8 mouse cellular contexts compared by ENCODE assay signal in the genomic region with DNA sequence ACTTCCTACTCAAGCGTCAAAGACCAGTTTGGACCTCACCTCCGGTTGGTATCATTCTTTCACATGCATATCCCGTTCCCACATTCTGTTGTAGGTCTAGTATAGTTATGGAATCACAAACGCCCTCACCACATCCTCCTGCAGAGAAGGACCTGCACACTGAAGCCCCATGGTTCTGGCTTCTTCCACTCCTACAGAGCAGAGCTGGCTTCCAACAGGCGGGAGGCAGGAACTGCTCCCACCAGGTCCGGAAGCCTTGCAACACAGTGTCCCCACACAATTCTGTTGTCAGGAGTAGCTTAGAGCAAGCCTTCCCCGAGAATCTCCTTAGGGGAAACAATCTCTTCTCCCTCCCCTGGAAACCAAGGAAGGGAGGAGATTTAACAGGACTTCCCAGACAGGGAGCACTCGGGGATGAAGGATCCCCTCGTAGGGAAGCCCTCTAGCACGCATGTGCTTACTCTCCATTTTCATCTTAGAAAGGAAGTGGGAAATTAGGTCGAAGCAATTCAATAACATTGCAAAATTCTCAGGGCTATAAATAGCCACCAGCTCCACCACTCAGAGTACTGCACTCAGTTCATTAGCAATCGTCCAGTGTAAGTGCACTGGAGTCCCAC. TPM values are rescaled to one million over a fixed set of nuclear protein-coding genes. Genes with fewer than 3 reads are reported as not detected.
A peak's percentile ranks its signal among the peaks of the same experiment; 100 is the strongest.
DNase-seq lines count a peak whose midpoint lies in the region; ATAC-seq lines count a peak whose summit lies in the region.

No protein-coding gene starts in this region.

- H3K4me3 ChIP-seq in forebrain, embryonic 14.5 days (ENCODE audit: low read depth, low read length): no peak overlapping the region
- no peak overlapping the region for H3K4me3 ChIP-seq in intestine, embryonic 15.5 days (replicated peaks)

- H3K9ac ChIP-seq in forebrain, embryonic 14.5 days (ENCODE audit: low read length): no peak overlapping the region
- no peak overlapping the region; the same call in 1 of the 2 replicates for H3K9ac ChIP-seq in intestine, embryonic 15.5 days

- intact Hi-C loops in gastrocnemius, postnatal 36 days (cut with DNase I): no loop called here

- ATAC-seq in forebrain, embryonic 14.5 days: no peak
- ATAC-seq in intestine, embryonic 15.5 days: no peak

- 0 out of 2 replicates have a peak overlapping the region, but pooled peaks have one; percentile 29 for H3K27ac ChIP-seq in forebrain, embryonic 14.5 days (ENCODE audit: low read depth, low read length)
- H3K27ac ChIP-seq in intestine, embryonic 15.5 days: peak overlapping the region; percentile 75

- H3K27me3 ChIP-seq in forebrain, embryonic 14.5 days (replicated peaks; ENCODE audit: control insufficient read depth, insufficient read depth, low read length): no peaks in the 10 kb centered on the region
- no peaks in the 10 kb centered on the region for H3K27me3 ChIP-seq in intestine, embryonic 15.5 days (replicated peaks)

- DNase-seq in gastrocnemius, postnatal 25 days: peak; percentile 35
- DNase-seq in gastrocnemius, postnatal 36 days: no peak
- peak; percentile 21 to 41 for DNase-seq in adrenal gland, postnatal 36 days
- no peak for DNase-seq in forebrain, embryonic 14.5 days (ENCODE audit: low spot score)
- DNase-seq in lung, postnatal 14 days: peak; percentile 52
- DNase-seq in ovary, postnatal 36 days (ENCODE audit: low spot score): no peak
- no peak for DNase-seq in thymus, postnatal 36 days

- no peaks in the 10 kb centered on the region for H3K9me3 ChIP-seq in forebrain, embryonic 14.5 days (replicated peaks; ENCODE audit: control insufficient read depth, low read length)
- no peaks in the 10 kb centered on the region for H3K9me3 ChIP-seq in intestine, embryonic 15.5 days

- H3K4me1 ChIP-seq in forebrain, embryonic 14.5 days (ENCODE audit: control insufficient read depth, insufficient read depth, low read length): peaks cover 49% of the 10 kb centered on the region
- H3K4me1 ChIP-seq in intestine, embryonic 15.5 days (replicated peaks): peaks cover 75% of the 10 kb centered on the region

- 73% methylated on average over 12 of the region's 12 CpGs for WGBS in forebrain, embryonic 14.5 days
- WGBS in intestine, embryonic 15.5 days: 58% methylated on average over 12 of the region's 12 CpGs

- H3K4me2 ChIP-seq in forebrain, embryonic 14.5 days (ENCODE audit: low read length): no peak overlapping the region; the same call in 1 of the 2 replicates
- H3K4me2 ChIP-seq in intestine, embryonic 15.5 days (replicated peaks): peak overlapping the region; percentile 30; the same call in 1 of the 2 replicates

- peaks cover under 1% of the 10 kb centered on the region for H3K36me3 ChIP-seq in forebrain, embryonic 14.5 days (ENCODE audit: control insufficient read depth, insufficient read depth, low read length)
- H3K36me3 ChIP-seq in intestine, embryonic 15.5 days: peaks cover 5% of the 10 kb centered on the region; the same call in 1 of the 2 replicates

RNA-seq across cellular contexts. Expression of a gene that starts 5.6 kb away (rescaled TPM):
- 10 to 100 TPM; 12.7 to 13.4 TPM for total RNA-seq in gastrocnemius, postnatal 25 days (2021)
- 10 to 100 TPM; 12.2 to 14.5 TPM for total RNA-seq in gastrocnemius, postnatal 36 days (2021)
- 10 to 100 TPM; 25.8 to 27.9 TPM for total RNA-seq in adrenal gland, postnatal 36 days (2021)
- 95.5 and 101 TPM in 2 replicates for polyA plus RNA-seq in forebrain, embryonic 14.5 days (2014; fragmentation: Nextera tagmentation; extraction: Ambion mirVana)
- polyA plus RNA-seq in intestine, embryonic 15.5 days (2015; fragmentation: Nextera tagmentation; extraction: Ambion mirVana): 58.1 and 63.0 TPM in 2 replicates

RNA-seq across cellular contexts. Expression of a gene that starts 33.0 kb away (rescaled TPM):
- 10 to 100 TPM; 16.0 to 17.0 TPM for total RNA-seq in gastrocnemius, postnatal 25 days (2021)
- total RNA-seq in gastrocnemius, postnatal 36 days (2021): 10 to 100 TPM; 19.5 to 20.8 TPM
- 10 to 100 TPM; 44.4 to 59.5 TPM for total RNA-seq in adrenal gland, postnatal 36 days (2021)
- polyA plus RNA-seq in forebrain, embryonic 14.5 days (2014; fragmentation: Nextera tagmentation; extraction: Ambion mirVana): 54.7 and 56.4 TPM in 2 replicates
- 83.6 and 98.3 TPM in 2 replicates for polyA plus RNA-seq in intestine, embryonic 15.5 days (2015; fragmentation: Nextera tagmentation; extraction: Ambion mirVana)

RNA-seq across cellular contexts. Expression of a gene that starts 47.9 kb away (rescaled TPM):
- total RNA-seq in gastrocnemius, postnatal 25 days (2021): not detected
- not detected for total RNA-seq in gastrocnemius, postnatal 36 days (2021)
- total RNA-seq in adrenal gland, postnatal 36 days (2021): not detected
- 8.1 and 9.1 TPM in 2 replicates for polyA plus RNA-seq in forebrain, embryonic 14.5 days (2014; fragmentation: Nextera tagmentation; extraction: Ambion mirVana)
- 0.75 and 1.1 TPM in 2 replicates for polyA plus RNA-seq in intestine, embryonic 15.5 days (2015; fragmentation: Nextera tagmentation; extraction: Ambion mirVana)

Comparison
In these comparisons a context has a peak if more than half of its experiments do, and no peak if none do; other contexts are left out.
1. DNase-seq: peak in gastrocnemius, postnatal 25 days (single experiment), adrenal gland, postnatal 36 days (2 of 2) and lung, postnatal 14 days (single experiment); none in gastrocnemius, postnatal 36 days (0 of 2), forebrain, embryonic 14.5 days (single experiment), ovary, postnatal 36 days (single experiment) and thymus, postnatal 36 days (0 of 2).